Mouse (Mus musculus) G1E-ER4 (cell line): ENCODE data around the gene Cyp19a1. TPM values are rescaled to one million over a fixed set of nuclear protein-coding genes. Genes with fewer than 3 reads are reported as not detected.

ENCODE experiments used
- GATA1 ChIP-seq: IDR thresholded peaks from one replicate; pipeline ENCODE4 v1.8.0; 2012; ENCODE audit warnings: low read length, inconsistent platforms
- polyA plus RNA-seq: library from polyadenylated mRNA; stranded (reverse); fragments of >175 nt; gene quantifications from 2 replicates; pipeline ENCODE4 v1.2.3, GENCODE M21; 2012

Gene Cyp19a1
- polyA plus RNA-seq, 1 experiment = not detected

DNA sequence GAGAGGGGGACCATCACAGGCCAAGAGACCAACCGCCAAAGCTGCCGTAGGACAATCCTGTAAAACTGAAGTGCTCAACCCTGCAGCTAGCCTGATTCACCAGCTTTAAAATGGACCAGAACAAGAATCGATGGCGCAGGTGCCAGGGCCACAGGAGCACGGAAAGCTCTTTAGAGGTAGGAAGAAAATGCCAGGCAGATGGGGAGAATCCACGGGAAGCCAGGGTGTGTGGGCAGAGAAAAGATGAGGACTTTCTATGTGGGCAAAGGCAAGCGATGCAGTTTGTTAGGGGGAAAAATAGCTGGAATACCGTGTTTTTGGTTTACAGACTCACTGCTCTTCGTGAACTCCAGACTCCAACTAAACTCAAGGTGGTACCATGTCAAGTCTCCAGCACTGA is 53.0 kb downstream of the Cyp19a1 start:
- no peak for TF ChIP-seq GATA1

DNA sequence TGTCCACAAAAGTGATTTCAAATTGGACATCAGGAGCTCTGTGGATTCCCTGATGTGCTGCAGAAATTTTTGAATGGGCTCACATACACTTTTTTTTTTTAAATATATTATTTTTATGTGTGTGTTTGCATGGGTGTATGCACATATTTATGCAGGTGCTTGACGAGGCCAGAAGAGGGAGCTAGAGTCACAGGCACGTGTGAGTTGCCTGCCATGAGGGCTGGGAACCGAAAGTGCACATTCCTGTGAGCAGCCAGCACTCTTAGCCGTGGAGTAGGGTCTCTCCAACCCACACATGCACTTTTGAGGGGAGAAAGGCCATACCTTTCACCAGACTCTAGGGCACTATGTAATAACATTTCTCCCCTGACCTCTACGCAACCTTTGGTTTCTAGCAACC is 73.1 kb downstream of the Cyp19a1 start:
- TF ChIP-seq GATA1 = no peak

GRCm38 (mm10) chr9:54191435-54191834 is 76.5 kb downstream of the Cyp19a1 start:
- no peak for TF ChIP-seq GATA1

DNA sequence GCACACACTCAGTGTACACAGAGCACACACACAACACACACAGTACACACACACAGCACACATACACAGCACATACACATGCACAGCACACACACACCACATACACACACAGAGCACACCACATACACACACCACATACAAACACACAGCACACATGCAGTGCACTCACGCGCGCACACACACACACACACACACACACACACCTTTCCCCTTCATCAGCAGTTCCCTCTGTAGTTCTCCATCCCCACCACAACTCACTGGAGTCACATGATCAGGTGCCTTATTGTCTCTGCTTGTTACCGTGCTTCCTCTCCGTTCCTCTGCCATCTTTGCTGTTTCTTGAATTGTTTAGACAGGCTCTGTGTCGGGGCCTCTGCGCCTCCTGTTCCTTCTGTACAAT is 85.4 kb downstream of the Cyp19a1 start:
- no peak for TF ChIP-seq GATA1

DNA sequence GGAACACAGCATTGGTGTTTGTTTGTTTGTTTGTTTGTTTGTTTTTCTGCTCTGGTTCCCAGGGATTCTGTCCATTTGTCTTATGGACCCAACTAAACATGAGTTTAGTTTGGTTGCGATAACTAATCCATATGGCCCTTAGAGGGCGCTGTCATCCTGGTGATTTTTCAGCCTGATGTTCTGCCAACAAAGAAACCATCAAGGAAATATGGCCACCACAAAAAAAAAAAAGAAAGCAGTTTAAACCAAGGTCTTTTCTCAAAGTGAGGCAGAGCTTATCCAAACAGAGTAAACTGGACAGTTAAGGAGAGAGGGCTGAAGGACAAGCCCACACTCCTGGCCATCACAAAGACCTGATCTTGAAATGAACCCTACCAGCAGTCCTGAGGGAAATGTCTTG is 86.6 kb downstream of the Cyp19a1 start:
- TF ChIP-seq GATA1 = no peak

DNA sequence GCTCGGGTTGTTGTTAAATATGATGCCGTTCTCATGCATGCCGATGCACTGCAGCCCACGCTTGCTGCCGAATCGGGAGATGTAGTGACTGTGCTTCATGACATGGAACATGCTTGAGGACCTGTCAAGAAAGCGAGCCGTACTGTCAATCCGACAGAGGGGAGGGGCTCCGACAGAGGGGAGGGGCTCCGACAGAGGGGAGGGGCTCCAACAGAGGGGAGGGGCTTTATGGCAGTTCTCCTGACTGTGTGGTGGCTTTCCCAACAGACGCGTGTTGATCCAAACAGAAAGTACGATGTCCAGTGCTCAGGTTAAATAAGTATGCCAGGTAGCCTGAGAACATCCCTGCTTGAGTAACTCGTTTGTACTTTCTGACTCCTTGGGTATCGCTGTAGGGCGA is 87.7 kb downstream of the Cyp19a1 start:
- no peak for TF ChIP-seq GATA1

DNA sequence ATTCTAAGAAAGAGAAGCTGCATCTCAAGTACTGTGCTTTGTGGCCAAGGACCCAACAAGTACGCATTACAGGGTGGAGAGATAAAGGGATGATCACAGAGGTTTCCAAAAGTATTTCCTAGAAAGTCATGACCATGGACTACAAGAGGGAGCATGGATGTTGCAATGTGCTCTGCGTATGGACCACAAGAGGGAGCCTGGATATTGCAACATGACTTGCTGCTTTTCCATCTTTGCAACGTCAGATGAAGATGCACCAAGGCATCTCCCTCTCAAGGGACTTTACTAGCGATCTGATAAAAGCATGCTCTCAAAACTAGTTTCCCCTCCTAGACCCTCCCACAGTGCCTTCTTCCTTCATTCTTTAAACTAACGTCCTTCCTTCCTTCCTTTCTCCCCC is 98.4 kb downstream of the Cyp19a1 start:
- TF ChIP-seq GATA1 = no peak

DNA sequence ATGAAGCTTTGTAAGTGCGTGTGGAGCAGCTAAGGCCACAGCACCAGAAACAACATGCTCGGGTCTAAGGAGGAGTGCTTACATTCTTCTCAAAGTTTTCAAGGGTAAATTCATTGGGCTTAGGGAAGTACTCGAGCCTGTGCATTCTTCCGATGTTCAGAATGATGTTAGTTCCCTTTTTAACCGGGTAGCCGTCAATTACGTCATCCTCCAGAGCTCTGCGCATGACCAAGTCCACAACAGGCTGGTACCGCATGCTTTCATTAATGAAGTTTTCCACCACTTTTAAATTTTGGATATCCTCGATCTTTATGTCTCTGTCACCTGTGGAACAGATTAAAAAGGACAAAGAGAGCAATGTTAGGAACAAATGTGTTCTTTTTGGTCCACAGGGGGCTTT is 99.5 kb downstream of the Cyp19a1 start:
- no peak for TF ChIP-seq GATA1

DNA sequence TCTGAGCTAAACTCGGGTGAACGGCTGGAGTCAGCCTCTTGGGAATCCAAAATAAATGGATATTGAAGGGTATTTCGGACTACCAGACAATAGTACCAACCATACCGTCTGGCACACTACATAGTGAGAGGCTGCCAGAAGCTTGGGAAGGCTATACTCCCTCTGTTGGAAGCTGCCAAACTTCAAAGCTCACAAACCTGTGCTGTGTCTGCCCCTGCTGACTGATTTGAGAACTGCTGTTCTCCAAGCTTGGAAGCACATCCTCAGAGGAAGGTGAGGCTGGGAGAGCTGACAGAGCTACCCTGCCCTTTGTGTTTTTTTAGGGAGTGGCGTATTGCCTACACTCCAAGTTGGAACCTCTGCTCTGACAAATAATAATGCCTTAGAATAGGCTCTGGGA is 104.8 kb downstream of the Cyp19a1 start:
- no peak for TF ChIP-seq GATA1

- TF ChIP-seq GATA1 = no peak
Observed at GRCm38 (mm10) chr9:54153679-54154078, 114.2 kb downstream of the Cyp19a1 start.

DNA sequence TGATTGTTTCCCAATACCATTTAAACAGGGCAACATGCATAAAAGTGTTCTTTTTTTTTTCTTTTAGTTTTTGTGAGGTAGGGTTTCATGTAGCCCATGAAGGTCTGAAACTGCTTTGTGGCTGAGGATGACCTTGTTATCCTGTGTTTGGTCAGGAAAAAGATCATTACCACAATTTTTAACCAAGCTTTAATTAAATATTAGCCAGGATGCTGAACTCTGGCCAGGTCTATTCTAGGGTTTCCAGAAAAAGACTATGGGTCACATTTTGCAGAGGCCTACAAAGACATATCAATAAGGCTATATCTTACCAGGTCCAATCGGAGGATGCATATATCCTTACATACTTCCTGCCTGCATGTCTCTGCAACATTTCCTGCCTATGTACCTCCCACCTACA is 128.7 kb downstream of the Cyp19a1 start:
- TF ChIP-seq GATA1 = no peak

Other genes with a start within 250 kb of the Cyp19a1 start
- not detected in 2 replicates for gene Tnfaip8l3, start 199.7 kb downstream of the Cyp19a1 start, polyA plus RNA-seq
- gene Gldn, start 18.4 kb upstream of the Cyp19a1 start, polyA plus RNA-seq = not detected in 2 replicates
- not detected in 2 replicates for gene Dmxl2, start 233.5 kb upstream of the Cyp19a1 start, polyA plus RNA-seq